Mouse (Mus musculus) mouse trophoblast stem cell (cell line): ENCODE measurements around the gene Fsd2.

Source experiments
- in situ Hi-C, 2 experiments: fragments of 300-500 bp; cut with MseI, MboI; formaldehyde crosslinking; loops; 2 replicates in 1 of 2; 3 replicates in 1 of 2; pipeline ENCODE4 v1.15.1; 2025

The Fsd2 gene

GRCm38 (mm10) chr7:81566892-81567291 lies at the start of gene Fsd2:
Gene Fsd2, minus strand, starts transcription at chr7:81566944.
- in situ Hi-C loops: no loop called here

- in situ Hi-C loops: no loop called here
Observed at GRCm38 (mm10) chr7:81615031-81615430, 48.3 kb upstream of the Fsd2 start.

- in situ Hi-C loops: no loop called here
Observed at GRCm38 (mm10) chr7:81612856-81613635, 46.3 kb upstream of the Fsd2 start.

GRCm38 (mm10) chr7:81610125-81610524 lies 43.4 kb upstream of the Fsd2 start:
- in situ Hi-C loops: no loop called here

- in situ Hi-C loops: no loop called here
Observed at GRCm38 (mm10) chr7:81606452-81606851, 39.7 kb upstream of the Fsd2 start.

GRCm38 (mm10) chr7:81605489-81605888 lies 38.7 kb upstream of the Fsd2 start:
- in situ Hi-C loops: no loop called here

- in situ Hi-C loops: no loop called here
Observed at GRCm38 (mm10) chr7:81604991-81605390, 38.2 kb upstream of the Fsd2 start.

- in situ Hi-C loops: no loop called here
Observed at GRCm38 (mm10) chr7:81599379-81600280, 32.9 kb upstream of the Fsd2 start.

- in situ Hi-C loops: no loop called here
Observed at GRCm38 (mm10) chr7:81597660-81598059, 30.9 kb upstream of the Fsd2 start.

- in situ Hi-C loops: no loop called here
Observed at GRCm38 (mm10) chr7:81596086-81596485, 29.3 kb upstream of the Fsd2 start.

GRCm38 (mm10) chr7:81595056-81595455 lies 28.3 kb upstream of the Fsd2 start:
- in situ Hi-C loops: no loop called here

- in situ Hi-C loops: no loop called here
Observed at GRCm38 (mm10) chr7:81593387-81593786, 26.6 kb upstream of the Fsd2 start.

- in situ Hi-C loops: no loop called here
Observed at GRCm38 (mm10) chr7:81592686-81593085, 25.9 kb upstream of the Fsd2 start.

- in situ Hi-C loops: no loop called here
Observed at GRCm38 (mm10) chr7:81587238-81587637, 20.5 kb upstream of the Fsd2 start.

- in situ Hi-C loops: no loop called here
Observed at GRCm38 (mm10) chr7:81585326-81585725, 18.6 kb upstream of the Fsd2 start.

- in situ Hi-C loops: no loop called here
Observed at GRCm38 (mm10) chr7:81583512-81583911, 16.8 kb upstream of the Fsd2 start.

GRCm38 (mm10) chr7:81579312-81579711 lies 12.6 kb upstream of the Fsd2 start:
- in situ Hi-C loops: no loop called here

- in situ Hi-C loops: no loop called here
Observed at GRCm38 (mm10) chr7:81578413-81578812, 11.7 kb upstream of the Fsd2 start.

- in situ Hi-C loops: no loop called here
Observed at GRCm38 (mm10) chr7:81577872-81578271, 11.1 kb upstream of the Fsd2 start.

GRCm38 (mm10) chr7:81575606-81576005 lies 8.9 kb upstream of the Fsd2 start:
- in situ Hi-C loops: no loop called here

GRCm38 (mm10) chr7:81573821-81574220 lies 7.1 kb upstream of the Fsd2 start:
- in situ Hi-C loops: no loop called here

- in situ Hi-C loops: no loop called here
Observed at GRCm38 (mm10) chr7:81573397-81573796, 6.7 kb upstream of the Fsd2 start.
